Mouse (Mus musculus): ENCODE measurements around the gene Cntln.

GRCm38 (mm10) chr4:84883646-84884045 lies 463 bp upstream of the Cntln start:
- TF ChIP-seq CTCF (IDR thresholded peaks at IDR 0.05; ENCODE audit: low read depth), result no peak
- TF ChIP-seq EP300 (IDR thresholded peaks at IDR 0.05; ENCODE audit: low read depth), result no peak

Data from liver, postnatal 0 days (tissue).